Mouse (Mus musculus): ENCODE measurements at regions not wholly inside any gene's neighbourhood (a gene's known extent, or its start where the extent isn't known, plus 50 kb on each side); places are given as distances from the start of the nearest gene placed in this dataset.
A peak's percentile ranks its signal among the peaks of the same experiment; 100 is the strongest.

DNA sequence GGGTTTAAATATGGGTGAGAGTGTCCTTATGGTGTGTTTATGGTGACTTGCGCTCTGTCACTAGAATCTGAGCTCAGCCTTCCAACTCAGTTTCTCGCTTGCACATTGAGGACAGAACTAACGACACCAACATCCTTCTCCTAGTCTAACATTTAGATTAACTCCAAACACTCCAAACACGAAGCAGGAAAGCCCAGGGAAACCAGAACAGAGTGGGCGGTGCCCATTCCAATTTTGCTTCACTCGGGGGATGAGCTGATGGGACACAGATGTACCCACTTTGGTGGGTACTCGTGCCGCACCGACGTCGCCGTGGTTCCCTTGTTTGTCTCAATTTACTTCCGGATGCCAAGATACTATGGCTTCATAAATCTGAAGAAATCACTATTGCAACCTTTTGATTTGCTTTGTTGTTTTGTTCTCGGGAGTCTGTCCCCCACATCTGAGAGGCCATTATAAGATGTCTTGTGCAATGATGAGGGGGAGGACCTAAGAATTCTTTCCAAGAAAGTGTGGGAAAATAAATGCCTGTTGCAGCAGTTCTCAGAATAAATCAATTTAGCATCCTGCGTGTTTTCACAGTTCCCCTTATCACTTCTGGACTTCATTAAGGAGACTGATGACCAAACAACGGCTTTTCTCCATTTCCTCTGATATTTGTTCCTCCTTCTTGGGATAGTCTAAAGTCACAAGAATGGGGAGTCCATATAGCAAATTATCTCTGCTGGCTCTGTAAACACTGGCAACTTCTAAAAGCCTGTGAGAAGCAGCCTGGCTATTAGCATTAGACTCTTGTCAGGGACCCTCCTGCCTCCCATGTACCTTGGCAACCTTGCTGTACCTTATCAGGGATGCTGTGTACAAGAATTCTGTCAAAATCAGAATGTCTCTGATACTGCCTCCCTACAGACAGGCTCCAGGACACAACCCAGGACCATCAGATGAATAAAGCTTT is 96.2 kb upstream of the Klf9 start:
- no peak for DNase-seq

DNA sequence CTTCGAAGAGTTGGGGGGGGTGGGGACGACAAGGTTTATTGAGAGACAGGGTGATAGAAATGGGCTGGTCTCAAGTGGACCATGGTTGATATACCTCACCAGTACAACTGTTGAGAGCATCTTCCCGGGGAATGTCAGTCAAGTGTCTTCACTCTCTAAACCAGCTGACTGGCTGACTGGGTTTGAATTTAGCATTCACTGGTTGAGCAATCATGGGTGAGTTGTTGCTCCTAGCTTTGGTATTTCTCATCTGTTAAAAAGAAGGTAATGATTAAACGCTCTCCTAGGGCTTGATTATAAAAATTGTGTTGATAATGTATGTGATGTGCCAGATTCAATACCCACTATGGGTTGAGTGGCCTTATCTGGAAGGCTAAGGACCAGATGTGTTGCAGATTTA is 89.6 kb upstream of the Klf9 start:
- DNase-seq: no peak

DNA sequence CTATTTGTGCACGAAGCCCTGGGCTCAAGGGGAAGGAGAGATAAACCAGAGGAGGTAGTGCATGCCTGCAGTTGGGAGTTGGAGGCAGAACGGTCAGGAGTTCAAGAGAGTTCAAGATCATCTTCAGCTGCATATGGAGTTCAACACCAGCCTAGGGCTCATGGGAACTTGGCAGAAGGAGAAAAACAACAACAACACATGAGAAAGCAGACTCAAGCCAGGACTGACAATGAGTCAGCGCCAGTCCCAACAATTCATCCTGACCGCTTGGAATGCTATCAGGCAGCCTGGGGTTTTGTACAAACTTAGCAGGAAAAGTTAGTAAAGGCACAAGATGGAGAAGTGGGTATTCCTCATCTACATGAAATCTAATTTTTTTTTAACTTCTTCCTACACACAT is 86.6 kb upstream of the Klf9 start:
- DNase-seq: no peak

DNA sequence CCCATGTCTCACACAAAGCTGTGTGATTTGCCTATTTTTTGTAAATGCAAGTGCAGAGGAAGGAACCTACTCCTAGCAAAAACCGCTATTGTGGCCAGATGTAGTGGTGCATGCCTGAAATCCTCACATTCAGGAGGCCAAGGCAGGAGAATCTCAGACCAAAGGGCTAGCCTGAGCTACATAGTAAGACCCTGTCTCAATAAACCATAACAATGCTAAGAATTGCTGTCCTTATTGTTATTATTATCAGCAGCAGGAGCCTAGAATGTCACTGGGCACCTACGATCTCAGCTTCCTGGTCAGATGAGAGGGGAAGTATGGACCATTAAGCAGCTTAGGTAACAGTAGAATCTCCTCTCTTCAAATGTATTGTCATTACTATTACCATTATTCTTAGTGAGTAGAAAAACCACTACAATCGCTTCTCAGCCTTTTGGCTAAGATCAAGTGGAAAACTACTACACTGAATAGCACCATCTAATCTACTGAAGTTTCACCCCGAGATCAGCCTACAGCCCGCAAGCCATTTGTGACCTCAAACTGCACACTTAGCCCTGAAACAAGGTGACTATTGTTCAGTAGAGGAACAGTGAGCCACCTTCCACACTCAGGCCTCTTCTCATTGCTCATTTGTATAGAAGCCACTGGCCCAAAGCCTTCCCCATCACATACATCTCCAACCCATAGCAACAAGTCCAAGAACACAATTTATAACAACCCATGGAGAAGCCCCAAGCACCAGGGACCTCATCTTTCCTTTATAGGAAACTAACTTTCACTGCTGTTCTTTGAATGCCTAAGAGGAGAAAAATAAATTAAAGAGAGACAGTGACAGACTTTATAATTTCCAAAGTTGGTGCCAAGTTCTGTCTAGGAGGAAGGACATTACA is 84.9 kb upstream of the Klf9 start:
- DNase-seq: no peak

DNA sequence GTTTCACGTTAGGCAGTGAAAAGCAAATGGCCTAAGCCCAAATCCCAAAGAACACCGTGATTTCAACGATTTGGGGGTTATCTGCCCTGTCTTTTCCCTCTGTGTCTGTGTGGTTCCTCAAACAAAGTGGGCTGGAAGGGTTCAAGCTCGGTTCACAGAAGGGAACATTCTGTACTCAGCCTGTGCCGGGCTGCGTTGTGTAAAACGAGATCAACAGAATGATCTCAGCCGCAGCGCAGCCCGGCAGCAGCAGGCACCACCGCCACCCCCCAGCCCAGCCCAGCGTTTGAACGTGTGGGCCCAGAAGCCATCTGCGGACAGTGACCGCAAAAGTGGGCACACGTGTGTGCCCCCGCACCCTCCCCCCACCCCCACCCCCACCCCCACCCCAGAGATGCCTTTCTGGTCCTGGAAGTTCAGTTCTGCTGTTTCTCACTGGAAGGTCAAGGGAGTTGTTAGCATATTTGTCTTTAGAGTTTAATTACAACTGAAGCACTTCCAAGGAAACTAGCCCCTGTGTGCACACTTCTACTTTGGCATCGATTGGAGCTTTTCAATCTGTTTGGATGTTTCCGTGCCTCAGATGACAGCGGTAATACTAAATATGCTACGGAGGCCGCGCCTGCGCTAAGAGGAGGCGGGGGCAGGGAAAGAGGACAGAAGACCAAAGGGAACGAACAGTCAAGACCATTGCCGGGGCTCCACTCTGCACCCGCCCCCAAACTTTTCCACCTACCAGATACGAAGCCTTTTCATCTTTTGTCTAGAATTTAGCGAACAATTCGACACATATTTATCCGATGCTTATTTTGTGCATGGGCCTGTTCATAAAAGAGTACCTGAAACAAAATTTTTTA is 83.9 kb upstream of the Klf9 start:
- peak; percentile 25 to 30 for DNase-seq

DNA sequence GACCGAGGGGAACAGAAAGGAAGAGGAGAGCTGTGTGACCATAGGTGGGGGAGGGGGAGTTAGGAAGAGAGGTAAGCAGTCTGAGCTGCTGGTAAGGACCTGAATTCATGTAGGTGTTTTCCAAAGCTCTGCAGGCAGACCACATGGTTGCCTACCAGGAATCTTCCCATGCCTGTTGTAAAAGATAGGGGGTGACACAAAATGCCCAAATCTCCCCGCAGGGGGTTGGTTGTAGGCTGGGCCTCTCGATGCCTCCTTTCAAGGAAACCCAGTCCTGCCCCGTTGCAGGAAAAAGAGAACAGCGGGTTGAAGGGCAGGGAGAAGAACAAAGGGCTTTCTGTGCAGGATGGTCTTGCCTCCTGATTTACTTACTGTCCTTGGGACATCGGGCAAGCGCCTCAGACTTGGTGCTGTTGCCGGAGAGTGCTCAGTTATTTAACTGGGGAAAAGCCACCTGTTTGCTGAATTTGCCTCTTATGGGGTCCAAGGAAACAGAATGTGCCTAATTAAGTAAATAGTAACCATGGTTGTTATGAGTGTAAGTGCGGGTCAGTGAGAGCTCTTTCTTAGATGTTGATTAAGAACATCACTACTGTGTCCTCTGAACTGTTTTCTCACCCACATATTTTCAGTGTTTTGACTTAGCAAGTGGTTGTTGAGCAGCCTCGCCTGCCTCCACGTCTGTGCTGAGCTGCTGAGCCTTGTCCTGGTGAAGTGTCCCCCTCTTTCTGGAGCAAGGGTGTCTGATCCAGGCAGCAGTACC is 83.1 kb upstream of the Klf9 start:
- DNase-seq: no peak

DNA sequence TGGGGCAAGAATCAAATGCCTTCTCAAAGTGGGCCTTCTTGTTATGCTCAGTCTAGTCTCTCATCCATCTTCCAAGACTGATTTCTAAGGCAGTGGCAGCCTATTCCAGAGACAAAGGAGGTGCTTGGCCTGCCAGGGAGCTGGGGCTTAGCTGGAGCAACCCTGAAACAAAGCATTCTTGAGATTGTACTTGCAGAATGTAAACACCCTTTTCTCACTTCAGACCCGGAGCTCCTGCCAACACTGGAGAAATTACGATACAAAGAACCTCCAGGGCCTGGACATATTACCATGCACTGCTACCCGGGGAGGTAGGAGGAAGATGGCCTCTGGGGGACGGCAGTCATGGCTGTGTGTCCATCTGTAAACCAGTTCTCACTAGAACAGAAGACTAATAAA is 82.5 kb upstream of the Klf9 start:
- DNase-seq: no peak

DNA sequence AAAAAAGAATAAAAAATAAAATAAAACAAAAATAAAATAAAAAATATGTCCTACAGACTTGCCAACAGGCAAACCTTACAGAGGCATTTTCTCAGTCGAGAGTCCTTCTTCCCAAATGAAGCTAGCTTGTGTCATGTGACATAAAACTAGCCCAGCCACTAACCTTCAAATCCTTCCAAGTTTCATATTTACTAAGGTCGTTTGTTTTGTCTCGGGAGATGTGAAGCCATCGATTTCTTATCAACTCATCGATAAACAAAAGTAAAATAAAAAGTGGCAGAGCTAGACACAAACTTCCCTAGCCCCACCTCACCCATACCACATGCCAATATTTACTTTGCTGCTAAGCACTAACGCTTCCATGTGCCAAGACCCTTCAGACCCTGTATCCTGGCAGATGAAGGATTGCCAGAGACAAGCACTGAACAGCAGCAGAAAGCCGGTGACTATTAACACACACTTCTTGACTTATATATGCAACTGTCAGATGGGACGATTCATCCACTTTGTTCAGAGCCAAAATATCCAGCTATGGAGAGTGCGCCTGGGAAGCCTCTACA is 79.9 kb upstream of the Klf9 start:
- DNase-seq: no peak

DNA sequence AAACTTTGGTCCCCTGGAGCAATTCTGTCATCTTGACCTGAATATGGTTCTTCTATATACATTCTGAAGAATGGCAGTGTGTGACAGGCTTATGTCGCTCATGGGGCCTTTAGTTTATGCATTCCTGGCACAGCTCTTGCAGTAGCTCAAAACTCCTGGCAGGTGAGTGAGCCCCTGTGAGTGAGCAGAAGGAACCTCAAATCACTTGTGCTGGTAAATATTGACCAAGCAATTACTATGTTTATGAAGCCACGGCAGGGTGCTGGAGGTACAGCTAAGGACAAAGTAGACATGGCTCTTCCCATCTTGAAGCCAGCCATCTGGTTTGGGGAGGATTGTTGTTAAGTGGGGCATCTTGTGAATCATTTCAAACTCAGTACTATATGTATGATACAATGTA is 79.1 kb upstream of the Klf9 start:
- no peak for DNase-seq

DNA sequence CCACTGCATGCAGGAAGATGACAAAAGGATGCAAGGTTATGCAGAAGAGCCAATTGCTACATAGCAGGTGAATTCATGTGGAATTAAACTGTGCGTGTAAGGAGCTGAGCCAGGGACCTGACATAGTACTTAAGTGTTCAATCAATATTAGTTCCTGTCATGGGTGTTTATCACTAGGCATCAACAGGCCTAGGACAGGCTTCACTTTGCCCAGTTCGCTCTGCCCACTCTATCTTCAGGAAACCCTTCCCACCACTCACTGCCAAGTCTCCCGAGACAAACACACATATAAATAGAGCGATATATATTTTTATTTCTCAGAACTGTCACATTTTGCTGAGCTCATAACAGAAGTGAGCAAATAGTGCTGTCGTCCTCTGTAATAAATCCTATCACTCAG is 78.2 kb upstream of the Klf9 start:
- DNase-seq: no peak

DNA sequence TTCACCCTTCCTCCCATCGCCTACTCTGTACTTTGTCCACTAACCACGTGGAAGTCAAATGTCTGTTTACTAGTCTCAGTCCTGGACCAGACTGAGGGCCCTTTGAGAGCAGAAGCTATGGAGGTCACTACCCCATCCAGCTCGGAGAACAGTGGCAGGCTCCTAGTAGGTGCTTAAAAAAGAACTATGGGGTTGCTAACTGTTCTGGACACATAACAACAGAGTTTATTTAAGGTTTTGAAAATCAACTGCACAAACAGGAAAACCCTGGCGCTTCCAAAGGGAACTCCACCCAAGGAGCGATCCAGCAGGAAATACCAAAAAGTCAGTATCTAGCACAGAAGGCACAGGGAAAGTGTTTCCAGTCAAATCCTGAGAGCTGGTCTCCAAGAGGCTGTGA is 75.5 kb upstream of the Klf9 start:
- DNase-seq: no peak

DNA sequence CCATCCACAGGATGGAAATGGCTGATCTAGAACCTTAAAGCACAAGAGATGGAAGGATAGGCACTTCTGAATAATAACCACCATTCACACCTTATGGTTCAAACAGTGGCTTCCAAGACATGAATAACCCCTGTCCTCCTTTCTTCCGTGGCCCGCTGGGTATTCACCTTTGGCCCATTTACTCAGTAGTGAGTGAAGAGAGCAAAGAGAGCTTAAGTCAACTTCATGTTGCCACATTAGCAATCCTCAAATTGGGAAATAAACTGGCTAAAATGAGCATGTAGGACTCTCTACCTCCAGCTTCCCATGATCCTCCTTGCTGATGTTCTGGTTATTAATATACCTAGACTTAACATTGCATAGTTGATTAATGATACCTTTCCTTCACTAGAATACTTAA is 74.3 kb upstream of the Klf9 start:
- DNase-seq: no peak

DNA sequence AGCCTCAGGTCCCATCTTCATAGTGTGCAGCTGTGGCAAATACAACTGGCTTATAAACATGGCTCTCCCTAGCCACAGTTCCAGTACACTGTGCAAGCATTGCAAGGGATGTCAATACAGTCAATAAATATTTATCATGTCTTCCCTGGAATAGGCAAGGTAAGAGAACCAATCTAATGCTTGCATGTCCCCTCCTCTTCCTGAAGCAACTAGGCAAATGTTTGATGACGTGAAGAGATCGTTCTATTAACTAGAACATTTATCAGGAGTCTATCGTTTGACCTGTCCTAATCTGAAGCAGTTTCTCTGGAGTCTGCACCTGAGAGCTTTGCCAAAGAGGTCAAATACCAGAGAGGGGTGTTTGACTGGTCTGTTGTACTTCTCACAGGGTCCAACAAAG is 72.4 kb upstream of the Klf9 start:
- no peak for DNase-seq

DNA sequence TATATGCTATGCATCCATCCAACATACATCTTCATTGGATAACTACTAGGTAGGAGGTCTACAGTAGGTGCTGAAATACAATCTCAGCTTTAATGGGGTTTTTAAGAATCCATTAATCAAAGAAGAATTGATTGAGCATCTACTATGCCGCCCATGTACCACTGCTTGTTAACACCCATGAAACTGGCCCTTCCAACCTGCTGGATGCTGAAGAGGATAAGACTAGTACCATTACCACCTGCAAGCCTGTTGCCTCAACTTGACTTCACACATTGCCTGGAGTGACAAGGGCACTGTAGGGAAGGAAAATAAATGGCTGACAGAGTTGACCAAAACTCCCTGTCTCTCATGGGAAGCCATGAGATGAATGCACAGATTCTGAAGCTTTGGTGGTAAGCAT is 71.4 kb upstream of the Klf9 start:
- DNase-seq: no peak

DNA sequence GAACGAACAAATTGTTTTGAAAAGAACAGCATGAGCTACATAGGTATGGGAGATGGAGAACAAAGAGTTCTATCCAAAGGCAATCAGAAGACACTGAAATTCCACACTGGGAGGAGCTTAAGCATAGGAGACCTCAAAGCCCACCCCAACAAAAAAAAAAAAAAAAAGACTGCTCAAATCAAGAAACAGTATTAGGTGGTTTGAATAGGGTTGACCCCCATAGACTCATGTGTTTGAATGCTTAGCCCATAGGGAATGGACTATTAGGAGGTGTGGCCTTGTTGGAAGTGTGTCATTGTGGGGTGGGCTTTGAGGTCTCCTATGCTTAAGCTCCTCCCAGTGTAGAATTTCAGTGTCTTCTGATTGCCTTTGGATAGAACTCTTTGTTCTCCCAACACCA is 70.0 kb upstream of the Klf9 start:
- no peak for DNase-seq

DNA sequence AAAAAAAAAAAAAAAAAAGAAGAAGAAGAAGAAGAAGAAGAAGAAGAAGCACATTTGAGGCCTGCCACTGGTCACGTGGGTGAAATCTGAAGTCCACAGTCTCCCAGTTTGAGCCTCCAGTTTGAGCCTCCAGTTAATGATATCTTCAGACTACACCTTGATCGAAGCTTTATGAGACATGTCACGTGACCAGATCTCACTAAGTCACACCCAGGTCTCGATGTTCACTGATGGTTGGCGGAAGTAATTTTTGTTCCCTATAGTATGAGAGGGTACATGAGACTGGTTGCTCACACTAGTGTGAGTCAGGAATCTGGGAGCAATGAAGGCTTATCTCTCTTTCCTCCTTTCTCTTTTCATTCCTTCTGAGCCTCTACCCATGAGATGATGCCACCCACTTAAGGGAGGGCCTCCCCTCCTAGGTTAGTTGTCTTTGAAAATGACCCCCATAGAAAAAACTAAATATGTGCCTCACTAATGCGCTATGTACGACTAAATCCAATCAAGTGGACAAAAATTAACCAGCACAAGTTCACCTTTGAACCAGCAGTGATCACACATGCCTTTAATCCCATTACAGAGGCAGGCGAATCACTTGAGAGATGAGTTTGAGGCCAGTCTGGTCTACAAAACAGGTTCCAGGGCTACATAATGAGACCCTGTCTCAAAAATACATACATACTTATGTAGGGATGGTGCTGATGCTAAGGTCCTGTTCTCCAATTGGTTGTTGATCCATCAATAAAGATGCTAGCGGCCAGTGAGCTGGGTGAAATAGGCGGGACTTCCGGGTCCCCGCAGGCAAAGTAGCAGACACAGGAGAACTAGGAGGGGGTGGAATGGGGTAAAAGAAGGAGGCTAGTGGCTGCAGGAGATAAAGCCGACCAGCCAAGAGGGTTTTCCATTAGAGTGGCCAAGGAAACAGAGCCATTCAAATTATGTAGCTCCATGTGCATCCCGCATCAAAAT is 66.1 kb upstream of the Klf9 start:
- no peak for DNase-seq

DNA sequence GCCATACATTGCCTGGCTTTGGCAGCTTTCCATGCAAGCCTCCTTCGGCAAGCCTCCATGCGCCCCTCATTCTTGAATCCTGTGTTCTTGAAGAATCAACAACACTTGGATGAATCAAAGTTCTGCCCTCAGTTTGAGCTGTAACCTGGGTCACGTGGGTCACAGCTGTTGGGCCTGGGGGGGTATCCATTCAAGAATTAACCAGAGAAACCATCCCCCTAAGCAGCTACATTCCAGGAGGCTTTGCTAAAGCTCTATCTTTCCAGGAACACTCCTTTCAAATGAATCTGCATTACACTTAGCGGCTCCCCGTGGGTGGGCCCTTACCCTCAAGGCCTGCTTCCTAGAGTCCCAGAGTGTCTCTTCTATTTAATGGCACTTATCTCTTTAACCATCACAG is 65.2 kb upstream of the Klf9 start:
- no peak for DNase-seq

DNA sequence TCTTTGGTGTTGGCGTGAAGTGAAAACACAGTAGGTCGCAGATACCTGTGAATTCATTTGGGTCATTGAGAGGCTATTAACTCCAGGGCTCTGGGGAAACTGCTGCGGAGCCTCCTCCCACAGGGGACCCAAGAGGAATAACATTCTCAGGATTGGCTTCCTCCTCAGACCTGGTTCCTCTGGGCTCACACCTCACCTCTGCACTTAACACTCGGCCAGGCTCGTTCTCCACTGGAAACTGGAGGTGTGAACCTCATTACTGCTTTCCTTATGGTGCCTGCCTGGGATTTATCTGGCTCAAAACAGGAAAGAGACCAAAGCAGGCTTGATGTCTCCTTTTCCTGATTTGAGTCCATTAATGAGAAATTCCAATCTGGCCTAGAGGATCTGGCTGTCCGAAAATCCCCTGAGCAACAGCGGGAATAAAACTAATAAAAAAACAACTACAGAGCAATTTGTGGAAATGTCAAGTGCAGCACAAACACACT is 55.8 kb upstream of the Klf9 start:
- DNase-seq: no peak

DNA sequence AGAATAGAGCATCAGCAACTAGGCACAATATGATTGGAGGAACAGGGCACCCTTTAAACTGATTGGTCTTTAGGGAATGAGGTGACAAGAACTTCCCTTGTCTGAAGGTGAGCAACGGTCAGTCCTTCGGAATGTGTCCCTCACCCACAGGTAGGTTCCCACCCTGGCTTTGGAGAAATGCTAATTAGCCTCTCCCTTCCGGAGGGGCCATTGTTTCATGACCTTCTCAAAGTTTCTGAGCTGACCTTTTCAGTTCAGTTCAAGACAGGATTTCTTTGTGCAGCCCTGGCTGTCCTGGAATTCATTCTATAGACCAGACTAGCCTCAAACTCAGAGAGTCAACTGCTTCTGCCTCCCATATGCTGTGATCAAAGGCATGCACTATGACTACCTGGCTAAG is 53.5 kb upstream of the Klf9 start:
- DNase-seq: no peak

DNA sequence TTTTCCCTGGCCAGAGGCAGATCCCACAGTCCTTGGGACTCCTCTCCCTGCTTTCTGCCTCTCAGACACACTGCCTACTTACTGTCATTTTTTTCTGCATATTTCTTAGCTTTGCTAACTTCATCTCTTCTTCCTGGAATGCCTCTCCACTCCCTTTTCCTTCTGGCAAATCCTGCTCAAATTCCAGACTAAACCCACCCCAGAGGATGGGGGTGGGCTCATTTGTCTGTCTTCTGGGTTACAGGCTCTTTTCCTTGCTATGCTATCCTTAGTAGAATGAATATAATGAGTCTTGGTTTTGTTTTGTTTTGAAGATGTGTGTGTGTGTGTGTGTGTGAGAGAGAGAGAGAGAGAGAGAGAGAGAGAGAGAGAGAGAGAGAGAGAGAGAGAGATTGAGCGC is 51.9 kb upstream of the Klf9 start:
- DNase-seq: no peak

All from thymus, postnatal 36 days (tissue).